Mouse (Mus musculus) ZHBTc4 (cell line): ENCODE data around the gene Gm5862.
"Not testable (repeated sequence)": the region's sequence is repeated elsewhere in the genome, so short reads cannot be mapped to it uniquely, and the experiment has no call there.

Experiments used
- DNase-seq: peaks from one replicate; pipeline ENCODE4 v3.0.0-alpha.2; 2011; ENCODE audit warnings: low read depth, low spot score

Gm5862 gene

GRCm38 (mm10) chr5:26022816-26023215, at the start of gene Gm5862:
Gene Gm5862, minus strand, starts transcription at chr5:26022916.
- DNase-seq = not testable (repeated sequence)

DNA sequence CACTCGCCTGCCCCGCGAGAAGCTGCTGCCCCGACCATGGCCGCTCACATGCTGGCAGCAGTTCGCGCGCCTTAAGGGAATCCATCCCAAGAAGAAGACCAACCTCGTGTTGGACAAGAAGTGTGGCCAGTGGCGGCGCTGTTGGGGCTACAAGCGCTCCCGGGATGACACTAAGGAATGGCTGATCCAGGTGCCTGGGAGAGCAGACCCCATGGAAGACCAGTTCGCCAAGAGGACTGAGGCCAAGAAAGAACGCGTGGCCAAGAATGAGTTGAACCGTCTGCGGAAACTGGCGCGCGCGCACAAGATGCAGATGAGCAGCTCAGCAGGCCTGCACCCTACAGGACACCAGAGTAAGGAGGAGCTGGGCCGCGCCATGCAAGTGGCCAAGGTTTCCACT, 48.0 kb upstream of the Gm5862 start:
- peak; percentile 88 for DNase-seq

GRCm38 (mm10) chr5:26058481-26058880, 35.8 kb upstream of the Gm5862 start, which contains the start of gene Gm7347:
Gene Gm7347, minus strand, starts transcription at chr5:26058581.
- DNase-seq = not testable (repeated sequence)

GRCm38 (mm10) chr5:26039458-26039857, 16.7 kb upstream of the Gm5862 start, which contains the start of gene Speer4a:
Gene Speer4a, minus strand, starts transcription at chr5:26039558.
- not testable (repeated sequence) for DNase-seq

- DNase-seq = not testable (repeated sequence)
Measured at GRCm38 (mm10) chr5:26007697-26008096, 15.0 kb downstream of the Gm5862 start.

DNA sequence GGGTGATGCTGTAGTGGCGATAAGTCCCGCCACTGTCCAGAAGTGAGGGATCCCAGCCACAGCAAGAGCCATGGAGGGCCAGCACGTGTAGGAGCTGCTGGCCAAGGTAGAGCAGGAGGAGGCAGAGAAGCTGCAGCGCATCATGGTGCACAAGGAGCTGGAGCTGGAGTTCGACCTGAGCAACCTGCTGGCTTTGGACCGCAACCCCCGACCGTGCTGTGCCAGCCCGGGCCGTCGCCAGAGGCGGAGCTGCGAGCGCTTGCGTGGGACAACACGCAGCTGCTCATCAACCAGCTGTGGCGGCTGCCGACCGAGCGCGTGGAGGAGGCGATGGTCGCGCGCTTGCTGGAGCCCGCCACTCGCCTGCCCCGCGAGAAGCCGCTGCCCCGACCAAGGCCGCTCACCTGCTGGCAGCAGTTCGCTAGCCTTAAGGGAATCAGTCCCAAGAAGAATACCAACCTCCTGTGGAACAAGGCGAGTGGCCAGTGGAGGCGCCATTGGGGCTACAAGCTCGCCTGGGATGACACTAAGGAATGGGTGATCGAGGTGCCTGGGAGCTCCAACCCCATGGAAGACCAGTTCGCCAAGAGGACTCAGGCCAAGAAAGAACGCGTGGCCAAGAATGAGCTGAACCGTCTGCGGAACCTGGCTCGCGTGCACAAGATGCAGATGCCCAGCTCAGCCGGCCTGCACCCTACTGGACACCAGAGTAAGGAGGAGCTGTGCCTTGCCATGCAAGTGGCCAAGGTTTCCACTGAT, 15.6 kb downstream of the Gm5862 start:
- peak; percentile 89 for DNase-seq

DNA sequence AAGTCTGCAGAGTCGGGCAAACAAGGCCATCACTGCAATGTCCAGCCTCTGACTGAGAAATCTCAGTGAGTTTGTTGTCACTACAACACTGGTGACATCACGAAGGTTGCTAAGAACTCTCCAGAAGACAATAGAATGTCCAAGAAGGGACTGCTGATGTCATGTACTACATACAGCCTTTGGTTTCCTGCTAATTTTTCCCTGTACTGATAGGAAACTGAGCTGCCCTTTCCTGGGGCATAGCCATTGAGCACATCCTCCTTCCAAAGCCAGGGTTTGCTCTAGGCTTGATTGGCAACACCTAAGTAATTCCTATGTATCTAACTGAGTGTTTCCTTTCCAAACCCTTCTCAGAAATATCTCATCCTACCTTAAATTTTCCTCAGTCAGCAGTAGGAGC, 18.0 kb downstream of the Gm5862 start, which contains the start of gene Gm1979:
Gene Gm1979, minus strand, starts transcription at position 101 of the 400 bp plus-strand sequence.
- DNase-seq = not testable (repeated sequence)

DNA sequence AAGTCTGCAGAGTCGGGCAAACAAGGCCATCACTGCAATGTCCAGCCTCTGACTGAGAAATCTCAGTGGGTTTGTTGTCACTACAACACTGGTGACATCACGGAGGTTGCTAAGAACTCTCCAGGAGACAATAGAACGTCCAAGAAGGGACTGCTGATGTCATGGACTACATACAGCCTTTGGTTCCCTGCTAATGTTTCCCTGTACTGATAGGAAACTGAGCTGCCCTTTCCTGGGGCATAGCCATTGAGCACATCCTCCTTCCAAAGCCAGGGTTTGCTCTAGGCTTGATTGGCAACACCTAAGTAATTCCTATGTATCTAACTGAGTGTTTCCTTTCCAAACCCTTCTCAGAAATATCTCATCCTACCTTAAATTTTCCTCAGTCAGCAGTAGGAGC, 34.2 kb downstream of the Gm5862 start, which contains the start of gene Gm21698:
Gene Gm21698, minus strand, starts transcription at position 101 of the 400 bp plus-strand sequence.
- DNase-seq = not testable (repeated sequence)

DNA sequence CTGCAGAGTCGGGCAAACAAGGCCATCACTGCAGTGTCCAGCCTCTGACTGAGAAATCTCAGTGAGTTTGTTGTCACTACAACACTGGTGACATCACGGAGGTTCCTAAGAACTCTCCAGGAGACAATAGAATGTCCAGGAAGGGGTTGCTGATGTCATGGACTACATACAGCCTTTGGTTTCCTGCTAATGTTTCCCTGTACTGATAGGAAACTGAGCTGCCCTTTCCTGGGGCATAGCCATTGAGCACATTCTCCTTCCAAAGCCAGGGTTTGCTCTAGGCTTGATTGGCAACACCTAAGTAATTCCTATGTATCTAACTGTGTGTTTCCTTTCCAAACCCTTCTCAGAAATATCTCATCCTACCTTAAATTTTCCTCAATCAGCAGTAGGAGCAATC, 50.2 kb downstream of the Gm5862 start, which contains the start of gene Gm21680:
Gene Gm21680, minus strand, starts transcription at position 101 of the 400 bp plus-strand sequence.
- not testable (repeated sequence) for DNase-seq
